Mouse (Mus musculus): ENCODE measurements around the gene Tmem45b. TPM values are rescaled to one million over a fixed set of nuclear protein-coding genes. Genes with fewer than 3 reads are reported as not detected.

Gene Tmem45b
- total RNA-seq, 2 experiments from 2014 or later: not detected

GRCm38 (mm10) chr9:31404311-31404710, 60.0 kb downstream of the Tmem45b start:
- DNase-seq (ENCODE audit: low spot score in 2 of 2): no peak

GRCm38 (mm10) chr9:31400441-31400840, 63.8 kb downstream of the Tmem45b start:
- DNase-seq (ENCODE audit: low spot score in 2 of 2): peak; percentile 81 to 83

GRCm38 (mm10) chr9:31387206-31387605, 77.1 kb downstream of the Tmem45b start:
- no peak for DNase-seq (ENCODE audit: low spot score in 2 of 2)

- no peak for DNase-seq (ENCODE audit: low spot score in 2 of 2)
Observed at GRCm38 (mm10) chr9:31386368-31387180, 77.7 kb downstream of the Tmem45b start.

GRCm38 (mm10) chr9:31385947-31386354, 78.3 kb downstream of the Tmem45b start, which contains the start of gene Nfrkb:
Nfrkb (plus strand) TSS chr9:31386192.
- DNase-seq (ENCODE audit: low spot score in 2 of 2): peak; percentile 95 to 96

GRCm38 (mm10) chr9:31385500-31385869, 78.8 kb downstream of the Tmem45b start:
- peak in 1 of 2 experiments; percentile 11 for DNase-seq (ENCODE audit: low spot score in 2 of 2)

- no peak for DNase-seq (ENCODE audit: low spot score in 2 of 2)
Observed at GRCm38 (mm10) chr9:31384786-31385499, 79.3 kb downstream of the Tmem45b start.

GRCm38 (mm10) chr9:31376661-31377060, 87.6 kb downstream of the Tmem45b start:
- DNase-seq (ENCODE audit: low spot score in 2 of 2): no peak

Other genes with a start within 250 kb of the Tmem45b start
- gene Prdm10, start 183.9 kb downstream of the Tmem45b start, total RNA-seq (2021): 10 to 100 TPM; 15.5 to 18.8 TPM
- 10 to 100 TPM; 35.5 to 38.3 TPM for gene Nfrkb, start 78.3 kb downstream of the Tmem45b start, total RNA-seq (2021)

Data from layer of hippocampus, postnatal 10 days (tissue).